Mouse (Mus musculus) embryo, embryonic 10 days (tissue): Measurements from ENCODE around the gene Add3.

Experiments used
- DNase-seq: peaks from one replicate; pipeline ENCODE4 v3.0.0-alpha.2; 2015; ENCODE audit warnings: low spot score

Add3 gene

DNA sequence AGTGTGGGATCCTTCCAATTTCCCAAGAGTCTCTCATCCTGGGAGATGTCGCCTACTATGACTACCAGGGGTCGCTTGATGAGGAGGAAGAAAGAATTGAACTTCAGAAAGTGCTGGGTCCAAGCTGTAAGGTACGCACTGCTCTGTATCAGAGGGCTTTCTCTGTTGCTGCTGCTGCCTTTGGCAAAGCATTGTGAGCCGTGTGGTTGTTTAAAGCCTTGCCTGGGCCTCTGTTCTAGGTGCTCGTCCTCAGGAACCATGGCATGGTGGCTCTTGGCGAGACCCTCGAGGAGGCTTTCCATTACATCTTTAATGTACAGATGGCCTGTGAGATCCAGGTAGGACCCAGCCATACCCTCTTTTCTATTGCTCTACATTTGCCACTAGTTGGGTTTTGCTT is 93.3 kb downstream of the Add3 start:
- no peak for DNase-seq

GRCm38 (mm10) chr19:53241806-53242205 is 101.6 kb downstream of the Add3 start:
- no peak for DNase-seq

DNA sequence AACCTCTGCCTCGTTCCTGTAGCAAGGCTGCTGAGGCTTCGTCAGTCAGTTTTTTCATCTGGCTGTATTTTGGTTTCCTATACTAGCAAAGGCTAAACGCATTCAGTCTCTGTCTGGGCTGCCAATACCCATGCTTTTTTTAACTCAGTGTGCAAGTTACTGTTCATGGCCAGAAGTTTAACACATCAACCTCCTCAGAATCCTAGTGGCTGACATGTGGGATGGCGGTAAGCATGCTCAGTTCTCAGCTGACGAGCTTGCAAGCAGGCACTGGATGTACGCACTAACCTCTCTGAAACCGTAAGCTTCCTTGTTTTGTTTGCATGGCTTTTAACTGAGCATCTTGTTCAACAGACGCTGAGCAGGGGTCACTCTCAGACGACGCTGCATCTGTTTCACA is 103.7 kb downstream of the Add3 start:
- DNase-seq: no peak

DNA sequence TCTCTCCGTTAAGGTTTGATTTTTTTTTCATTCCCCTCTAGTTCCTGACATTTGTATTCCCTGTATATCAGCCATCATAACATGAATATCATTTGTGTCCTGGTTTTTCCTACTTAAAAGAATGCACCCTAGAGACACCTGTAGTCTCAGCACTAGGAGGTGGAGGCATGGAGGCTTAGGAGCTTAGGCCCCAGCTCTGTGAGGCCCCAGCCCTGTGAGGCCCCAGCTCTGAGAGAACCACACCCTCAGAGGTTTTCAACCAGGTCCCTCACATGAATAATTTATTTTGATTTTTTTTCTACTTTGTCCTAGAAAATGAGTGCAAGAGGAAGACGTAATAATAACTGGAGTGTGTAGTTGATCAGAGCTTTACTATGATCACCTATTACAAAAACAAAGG is 107.3 kb downstream of the Add3 start:
- DNase-seq: no peak

GRCm38 (mm10) chr19:53248023-53248494 is 107.8 kb downstream of the Add3 start:
- DNase-seq: peak; percentile 82

DNA sequence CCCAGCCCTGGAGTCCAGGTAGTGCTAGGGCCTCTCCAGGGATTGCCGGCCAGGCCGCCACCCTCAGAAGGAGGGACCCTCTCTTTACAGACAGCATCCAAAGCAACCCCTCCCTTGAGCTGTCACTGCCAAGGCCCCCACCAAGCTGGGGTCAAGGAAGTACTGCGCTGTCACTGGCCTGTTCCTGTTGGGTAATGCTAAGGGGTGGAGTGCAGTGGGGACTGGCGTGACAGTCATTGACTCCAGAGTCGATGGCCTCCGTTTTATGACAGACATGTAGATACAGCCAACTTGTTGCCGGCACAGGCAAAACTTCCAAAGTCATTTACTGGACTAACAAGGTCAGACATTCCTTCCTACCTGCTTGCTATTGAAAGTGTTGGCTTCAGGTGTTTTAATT is 110.8 kb downstream of the Add3 start:
- no peak for DNase-seq

DNA sequence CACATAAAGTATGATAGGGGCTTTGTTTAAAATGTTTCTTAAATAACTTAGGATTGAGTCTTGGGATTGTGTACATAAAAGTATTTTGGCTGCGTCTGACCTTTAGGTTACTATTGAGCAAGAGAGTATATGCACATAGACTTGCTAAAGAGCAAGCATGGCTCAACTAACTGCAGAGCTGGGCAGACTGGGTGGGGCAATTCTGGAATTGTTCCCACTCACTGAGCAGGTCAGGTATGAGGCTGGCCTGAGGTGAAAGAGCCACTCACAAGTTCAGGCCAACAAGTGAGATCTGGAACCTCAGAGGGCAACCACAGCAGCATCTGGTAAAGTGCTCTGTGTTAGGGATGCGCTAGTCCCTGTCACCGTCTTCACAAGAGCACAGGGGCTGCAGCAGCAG is 111.4 kb downstream of the Add3 start:
- DNase-seq: no peak

- no peak for DNase-seq
Observed at GRCm38 (mm10) chr19:53252111-53253028, 112.1 kb downstream of the Add3 start.

- no peak for DNase-seq
Observed at GRCm38 (mm10) chr19:53256361-53256760, 116.1 kb downstream of the Add3 start.

GRCm38 (mm10) chr19:53256991-53257594 is 116.8 kb downstream of the Add3 start:
- no peak for DNase-seq

GRCm38 (mm10) chr19:53257631-53258560 is 117.7 kb downstream of the Add3 start:
- DNase-seq: no peak

DNA sequence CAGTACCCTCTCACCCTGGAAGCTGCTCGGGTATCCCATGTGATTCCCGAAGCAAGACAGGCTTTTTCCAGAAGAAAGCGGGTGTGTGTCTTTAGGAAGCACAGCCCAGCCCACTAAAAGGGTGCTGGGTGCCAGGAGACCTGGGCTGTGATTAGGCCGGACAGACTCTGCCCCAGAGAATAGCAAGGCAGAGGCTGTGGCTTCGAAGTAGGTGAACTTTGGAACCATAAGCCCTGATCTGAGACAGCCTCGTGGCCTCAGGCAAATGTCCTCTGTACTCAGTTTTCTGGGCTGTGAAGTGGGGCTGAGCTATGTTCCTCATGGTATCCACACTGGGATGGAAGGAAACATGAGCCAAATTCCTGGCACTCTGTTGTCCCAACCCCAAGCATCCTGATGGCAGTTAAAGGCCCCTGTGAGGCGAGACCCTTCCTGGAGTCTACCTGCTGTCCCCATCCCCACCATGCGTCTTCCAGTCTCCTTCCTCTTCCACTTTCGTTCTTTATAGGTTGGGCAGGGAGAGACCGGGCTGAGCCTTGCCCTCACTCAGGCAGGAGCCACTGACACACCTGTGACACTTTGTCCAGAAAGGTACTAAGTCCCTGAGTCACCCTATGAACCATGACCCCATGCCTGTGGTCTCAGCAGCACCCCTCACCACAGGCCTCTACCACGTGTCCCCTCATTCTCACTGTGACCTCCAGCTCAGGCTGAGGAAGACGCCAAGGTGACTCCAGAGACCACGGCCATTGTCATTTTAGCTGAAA is 118.7 kb downstream of the Add3 start:
- DNase-seq: no peak

DNA sequence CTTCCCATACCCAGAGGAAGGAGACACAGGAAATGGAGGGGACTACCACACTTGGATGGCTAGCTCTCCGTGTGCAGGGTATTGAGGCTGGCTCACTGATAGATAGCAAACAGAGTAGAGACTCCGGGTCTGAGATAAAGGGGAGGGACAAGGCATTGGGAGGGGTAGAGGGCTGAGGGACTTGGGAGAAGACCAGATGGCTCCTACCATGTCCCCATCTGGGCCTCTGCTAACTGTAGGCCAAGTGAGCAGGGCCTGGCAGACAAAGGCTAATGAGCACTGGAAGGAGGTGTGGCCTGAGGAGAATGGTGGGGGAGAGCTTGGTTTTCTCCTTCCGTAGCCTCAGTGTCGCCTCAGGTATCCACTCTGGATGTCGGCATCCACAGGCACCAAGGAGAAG is 119.3 kb downstream of the Add3 start:
- DNase-seq: peak; percentile 5

DNA sequence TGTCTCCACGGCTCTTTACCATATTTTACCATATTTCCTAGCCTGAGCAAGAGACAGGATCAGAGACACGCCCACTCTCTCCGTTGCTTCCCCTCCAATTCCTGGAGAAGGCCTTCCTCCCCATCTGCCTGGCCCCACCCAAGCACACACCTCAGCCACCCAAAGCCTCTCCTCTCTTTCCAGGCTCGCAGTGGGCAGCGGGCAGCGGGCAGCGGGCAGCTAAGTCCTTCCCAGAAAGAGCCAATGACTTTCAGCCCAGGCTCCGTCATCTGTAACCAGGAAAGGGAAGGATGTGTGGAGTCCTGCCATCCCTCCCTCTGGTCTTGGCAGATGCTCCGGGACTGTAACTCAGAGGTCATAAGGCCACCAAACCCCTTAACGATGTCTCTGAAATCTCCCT is 120.0 kb downstream of the Add3 start:
- DNase-seq: no peak

- DNase-seq: no peak
Observed at GRCm38 (mm10) chr19:53260828-53261227, 120.6 kb downstream of the Add3 start.

GRCm38 (mm10) chr19:53262061-53262460 is 121.8 kb downstream of the Add3 start:
- no peak for DNase-seq

GRCm38 (mm10) chr19:53263859-53264733 is 123.9 kb downstream of the Add3 start:
- peak; percentile 40 for DNase-seq

DNA sequence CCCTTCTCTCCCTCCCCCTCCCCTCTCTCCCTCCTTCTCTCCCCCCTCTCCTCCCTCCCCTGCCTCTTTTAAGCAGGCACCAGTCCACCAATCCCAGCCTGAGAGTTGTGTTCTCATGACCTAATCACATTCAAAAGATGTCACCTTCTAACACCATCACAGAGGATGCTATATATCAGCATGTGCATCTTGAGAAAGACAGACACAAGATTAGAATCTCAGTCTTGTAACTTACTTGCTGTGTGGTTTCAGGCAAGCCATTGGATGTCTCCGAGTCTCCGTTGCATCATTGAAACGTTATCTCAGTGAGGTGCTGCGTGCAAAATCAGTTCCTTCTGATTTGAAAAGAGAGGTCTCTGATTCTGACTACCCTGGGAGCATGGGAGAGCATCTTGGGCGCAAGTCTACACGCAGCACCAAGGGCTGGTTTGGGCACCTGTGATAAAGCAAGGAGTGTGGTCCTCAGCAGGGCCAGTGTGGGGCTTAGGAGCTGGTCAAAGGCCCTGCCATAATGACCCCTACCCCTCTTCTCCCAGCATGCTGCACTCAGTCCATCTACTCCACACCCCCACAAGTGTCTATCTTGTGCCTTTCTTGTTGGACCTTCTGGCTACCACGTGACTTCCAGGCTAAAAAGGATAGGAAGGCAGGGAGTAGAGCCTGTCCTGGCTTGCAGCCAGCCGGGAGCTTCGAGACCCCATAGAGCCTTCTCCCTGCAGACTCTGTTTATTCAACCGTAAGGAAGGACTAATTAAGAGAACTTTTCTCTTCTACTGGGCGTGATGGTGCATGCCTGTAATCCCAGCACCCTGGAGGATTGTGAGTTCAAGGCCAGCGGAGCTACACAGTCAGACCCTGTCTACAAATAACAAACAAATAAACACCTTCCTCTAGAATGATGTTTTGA is 124.8 kb downstream of the Add3 start:
- DNase-seq: no peak

DNA sequence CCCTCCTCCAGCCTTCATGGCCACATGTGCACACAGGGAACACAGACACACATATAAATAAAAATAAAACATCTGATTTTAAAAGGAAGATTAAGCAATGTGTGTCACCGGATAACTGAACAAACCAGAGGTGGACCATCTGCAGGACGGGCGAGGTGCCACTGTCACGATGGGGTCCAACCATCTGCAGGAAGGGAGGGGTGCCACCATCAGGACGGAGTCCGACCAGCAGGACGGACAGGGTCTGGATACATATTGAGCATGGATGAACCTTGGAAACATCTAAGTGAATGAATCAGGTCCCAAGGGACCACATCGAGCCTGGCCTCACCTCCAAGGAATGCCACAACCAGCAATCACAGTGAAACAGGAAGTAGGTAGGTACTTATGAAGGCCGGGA is 127.1 kb downstream of the Add3 start:
- DNase-seq: no peak
